Mouse (Mus musculus) c-Kit-positive CD71-negative TER-119-negative erythroid progenitor cells, embryonic 14.5 days (primary cell): ENCODE measurements around the gene Eml6.
"Not testable (repeated sequence)": the region's sequence is repeated elsewhere in the genome, so short reads cannot be mapped to it uniquely, and the experiment has no call there.

Experiments
- DNase-seq: peaks from one replicate; pipeline ENCODE4 v3.0.0-alpha.2; 2013; ENCODE audit warnings: low read depth

Gene Eml6

DNA sequence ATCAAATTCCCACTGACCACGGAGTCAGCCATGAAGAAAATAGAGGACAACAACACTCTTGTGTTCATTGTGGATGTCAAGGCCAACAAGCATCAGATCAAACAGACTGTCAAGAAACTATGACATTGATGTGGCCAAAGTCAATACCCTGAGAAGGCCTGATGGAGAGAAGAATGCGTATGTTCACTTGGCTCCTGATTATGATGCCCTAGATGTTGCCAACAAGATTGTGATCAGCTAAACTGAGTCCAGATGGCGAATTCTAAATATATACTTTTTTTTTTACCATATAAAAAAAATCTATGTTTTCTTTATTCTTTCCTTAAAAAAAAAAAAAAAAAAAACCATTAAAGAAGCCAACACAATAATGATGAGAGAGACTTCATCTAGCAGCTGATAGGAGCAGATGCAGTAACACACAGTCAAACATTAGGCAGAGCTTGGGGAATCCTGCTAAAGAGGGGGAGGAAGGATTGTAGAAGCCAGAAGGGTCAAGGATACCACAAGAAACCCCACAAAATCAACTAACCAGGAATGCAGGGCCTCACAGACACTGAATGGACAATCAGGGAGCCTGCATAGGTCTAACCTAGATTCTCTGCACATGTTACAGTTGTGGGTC lies 185.1 kb downstream of the Eml6 start:
- DNase-seq = no peak

DNA sequence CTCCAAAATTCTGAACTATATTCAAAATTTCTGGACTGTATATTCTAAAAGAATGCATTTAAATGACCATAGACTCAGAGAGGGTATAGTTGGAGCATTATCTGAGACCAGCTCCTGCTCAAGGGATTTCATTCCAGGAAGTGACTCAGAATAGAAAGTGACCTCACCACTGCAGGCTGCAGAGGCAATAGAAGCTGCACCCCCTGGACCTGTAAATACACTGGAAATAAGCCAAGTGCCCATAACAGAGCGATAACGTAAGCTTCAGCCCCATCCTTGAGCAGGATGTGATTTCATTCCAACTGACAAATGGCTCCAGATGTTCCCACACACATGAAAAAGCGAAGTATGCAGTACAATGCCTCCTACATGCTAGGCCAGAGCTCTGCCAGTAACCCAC lies 186.1 kb downstream of the Eml6 start:
- no peak for DNase-seq

DNA sequence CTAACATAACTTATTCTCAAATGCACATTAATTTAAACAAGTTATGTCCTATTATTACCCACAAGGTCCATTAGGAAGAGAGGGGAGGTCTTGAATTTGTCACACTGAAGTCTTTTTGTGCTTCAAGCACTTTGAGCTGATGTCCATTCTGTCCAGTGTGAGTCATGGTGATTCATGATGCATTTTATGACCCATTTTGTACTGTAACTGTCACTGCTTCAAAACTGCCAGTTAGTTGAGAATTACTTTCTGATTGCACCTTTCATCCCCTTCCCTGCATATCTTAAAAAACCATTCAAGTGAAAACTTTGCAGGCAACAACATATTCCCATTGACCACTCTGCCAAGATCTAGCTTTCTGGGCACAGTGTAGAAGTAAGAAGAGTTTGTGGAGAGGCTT lies 188.8 kb downstream of the Eml6 start:
- DNase-seq = no peak

DNA sequence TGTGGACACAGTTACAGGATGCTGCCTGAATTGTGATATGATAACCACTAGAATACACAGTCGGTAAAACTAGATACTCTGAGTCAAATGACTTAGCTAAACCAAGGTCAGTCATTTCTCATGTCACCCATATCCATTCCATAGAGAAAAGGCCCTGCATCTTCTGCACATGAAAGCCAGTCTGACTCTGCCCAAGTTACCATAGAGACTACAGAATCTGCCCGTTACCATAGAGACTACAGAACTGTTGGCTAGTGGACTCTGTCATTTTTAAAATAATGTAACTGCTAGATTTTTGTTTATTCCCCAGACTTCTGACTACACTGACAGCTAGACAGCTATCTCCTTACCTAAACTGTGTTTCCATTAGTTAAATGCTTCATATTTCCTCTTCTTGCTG lies 198.1 kb downstream of the Eml6 start:
- no peak for DNase-seq

DNA sequence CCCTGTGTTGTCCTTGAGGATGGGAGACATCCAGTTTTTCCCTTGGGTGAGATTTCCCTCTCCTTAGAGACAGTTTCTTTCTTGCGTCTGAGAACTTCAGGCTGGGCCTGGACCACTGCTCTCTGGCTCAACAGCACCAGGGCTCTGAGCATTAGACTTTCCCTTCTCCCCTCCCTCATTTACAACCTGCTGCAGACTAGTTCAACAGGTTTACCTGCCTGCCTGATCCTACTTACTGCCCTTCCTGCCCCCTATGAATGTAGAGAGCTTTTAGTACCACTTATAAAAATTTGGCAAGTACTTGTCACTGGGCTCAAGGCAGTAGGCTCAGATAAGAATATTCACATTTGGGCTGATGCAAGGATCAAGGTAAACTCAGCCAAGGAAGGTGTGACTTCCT lies 199.8 kb downstream of the Eml6 start:
- DNase-seq = no peak

DNA sequence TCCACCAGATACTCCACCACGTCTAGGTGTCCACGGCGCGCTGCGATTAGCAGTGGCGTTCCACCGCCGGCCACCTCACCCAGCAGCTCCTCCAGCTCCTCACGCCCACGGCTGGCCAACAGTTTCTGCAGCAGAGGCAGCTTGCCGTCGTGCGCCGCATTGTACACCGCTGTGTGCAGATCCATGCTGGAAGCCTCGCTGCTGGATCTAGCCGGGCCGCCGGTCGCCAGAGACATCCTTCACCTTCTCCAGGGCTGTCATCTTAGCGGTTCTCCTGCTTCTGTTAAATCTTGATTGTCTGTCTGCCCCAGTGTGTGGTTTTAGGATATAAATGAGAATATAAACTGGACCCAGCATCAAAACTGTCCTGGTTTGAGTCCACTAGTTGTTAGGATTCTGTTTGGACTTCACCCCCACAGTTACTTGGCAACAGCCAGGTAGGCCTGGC lies 200.5 kb downstream of the Eml6 start, which contains the start of gene 4931440F15Rik:
TSS of gene 4931440F15Rik (minus strand) at position 398 of the 448 bp plus-strand sequence.
- DNase-seq = not testable (repeated sequence)

DNA sequence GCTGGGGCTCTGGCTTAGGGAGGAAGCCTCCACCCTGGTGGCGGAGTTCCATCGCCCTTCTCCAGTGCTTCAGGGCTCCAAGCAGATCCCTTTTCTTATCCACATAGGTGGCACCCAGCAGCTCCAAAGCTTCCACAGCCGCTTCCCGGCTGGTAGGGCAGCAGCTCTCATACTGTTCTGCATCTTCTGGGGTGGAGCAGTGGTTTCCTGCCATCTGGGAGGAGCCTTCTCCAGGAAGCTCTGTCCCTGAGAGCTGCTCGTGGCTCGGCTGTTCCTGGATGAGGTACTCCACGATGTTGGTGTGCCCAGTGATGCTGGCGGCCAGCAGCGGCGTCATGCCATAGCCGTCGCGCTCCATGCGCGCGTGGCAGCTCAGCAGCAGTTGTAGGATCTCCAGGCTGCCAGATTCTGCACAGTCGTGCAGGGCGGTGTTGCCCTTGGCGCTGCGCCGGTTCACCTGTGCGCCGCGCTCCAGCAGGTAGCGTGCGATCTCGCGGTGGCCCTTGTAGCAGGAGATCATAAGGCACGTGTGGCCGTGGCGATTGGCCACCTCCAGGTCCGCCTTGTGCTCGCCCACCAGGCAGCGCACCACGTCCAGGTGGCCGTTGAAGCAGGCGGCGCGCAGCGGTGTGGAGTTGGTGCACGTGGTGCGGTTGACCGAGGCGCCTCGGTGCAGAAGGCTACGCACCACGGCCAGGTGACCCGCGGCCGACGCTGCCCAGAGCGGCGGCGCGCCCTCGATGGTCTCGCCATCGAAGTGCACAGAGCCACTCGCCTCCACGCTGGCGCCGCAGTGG lies 201.2 kb downstream of the Eml6 start:
- DNase-seq = not testable (repeated sequence)

DNA sequence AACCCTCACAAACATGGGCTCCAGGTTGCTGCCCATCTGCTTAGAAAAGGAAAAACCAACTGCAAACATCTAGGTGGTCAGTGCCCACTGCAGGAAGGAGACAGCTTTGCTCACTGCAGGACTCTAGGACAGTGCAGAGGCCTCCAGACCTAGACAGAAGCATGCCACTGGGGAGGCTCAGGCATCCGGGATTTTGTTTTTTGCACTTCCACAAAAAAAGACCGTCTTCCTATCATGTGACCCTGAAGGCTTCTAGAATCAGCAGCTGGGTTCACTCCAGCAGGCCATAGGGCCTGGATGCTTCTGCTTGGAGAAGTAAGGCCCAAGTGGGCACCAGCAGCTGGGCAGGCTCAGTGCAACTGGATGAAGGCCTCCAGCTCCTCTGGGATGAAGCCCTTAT lies 202.7 kb downstream of the Eml6 start:
- no peak for DNase-seq

DNA sequence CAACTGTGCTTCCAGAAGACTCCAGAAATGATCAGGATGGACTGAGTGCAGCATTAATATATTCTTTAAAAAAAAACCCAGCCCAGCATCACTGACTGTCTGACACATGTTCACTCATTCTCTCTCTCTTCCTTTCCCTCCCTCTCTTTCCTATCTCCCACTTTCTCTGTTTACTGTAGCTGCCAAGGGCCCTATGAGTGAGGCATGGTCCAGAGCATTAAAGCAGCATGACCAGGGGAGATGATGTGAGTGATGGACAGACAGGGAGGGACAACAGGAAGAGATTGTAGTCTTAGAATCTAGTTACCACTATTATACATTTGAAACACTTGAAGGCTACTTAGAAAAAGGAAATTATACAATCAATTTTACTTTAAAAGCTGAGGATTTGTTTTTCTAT lies 210.2 kb downstream of the Eml6 start:
- DNase-seq = no peak

DNA sequence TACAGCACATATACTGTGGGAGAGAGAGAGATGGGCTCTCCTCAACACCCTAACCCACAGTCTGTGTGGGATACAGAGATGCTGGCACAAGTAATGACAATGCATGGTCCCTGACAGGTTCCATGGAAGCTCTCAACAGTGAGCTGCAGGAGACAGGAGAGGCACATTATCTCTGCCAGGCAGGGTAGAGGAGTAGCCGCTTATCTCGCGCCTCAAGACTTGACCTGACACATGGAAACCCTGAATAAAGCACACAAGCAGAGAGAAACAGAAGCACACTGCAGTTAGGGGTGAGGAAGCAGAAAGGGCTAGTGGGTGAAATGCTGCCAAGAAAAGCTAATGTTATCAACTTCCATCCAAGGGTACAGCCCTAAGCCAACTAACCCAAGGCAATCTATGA lies 210.6 kb downstream of the Eml6 start:
- DNase-seq = no peak

DNA sequence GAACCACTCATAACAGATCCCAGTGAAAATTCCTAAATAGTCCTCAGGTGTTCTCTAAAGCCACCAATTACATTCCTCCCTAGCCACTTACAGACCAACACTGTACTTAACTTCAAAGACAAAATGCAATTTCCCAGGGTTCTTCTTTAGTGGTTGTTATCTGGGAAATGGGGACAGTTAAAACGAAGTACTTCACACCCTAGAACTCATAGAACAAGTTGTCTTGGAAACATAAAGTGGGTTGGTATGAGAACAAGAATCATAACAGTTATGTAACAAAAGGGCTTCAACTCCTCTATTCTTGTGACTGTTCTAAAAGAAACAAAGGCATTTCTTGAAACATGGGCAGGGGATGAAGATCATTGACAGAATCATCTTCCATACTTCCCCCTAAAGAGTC lies 212.6 kb downstream of the Eml6 start:
- DNase-seq = no peak

DNA sequence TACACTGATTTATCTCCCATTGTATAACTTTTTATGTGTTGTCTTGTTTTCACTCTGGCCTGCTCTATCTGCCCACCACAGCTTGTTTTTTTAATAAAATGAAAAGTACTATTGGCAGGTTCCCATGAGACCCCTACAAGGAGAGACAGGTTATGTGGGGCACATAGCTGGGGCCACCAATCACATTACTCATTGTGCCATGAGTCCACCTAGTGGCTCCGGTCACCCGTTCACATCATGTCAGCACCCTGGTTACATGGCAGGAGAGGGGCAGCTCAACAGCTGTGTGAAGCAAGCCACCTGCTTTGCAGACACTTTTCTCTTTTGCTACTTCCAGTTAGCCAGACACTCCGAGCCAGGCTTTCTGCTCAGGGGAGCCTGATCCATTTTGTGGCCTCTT lies 213.4 kb downstream of the Eml6 start:
- DNase-seq = no peak

DNA sequence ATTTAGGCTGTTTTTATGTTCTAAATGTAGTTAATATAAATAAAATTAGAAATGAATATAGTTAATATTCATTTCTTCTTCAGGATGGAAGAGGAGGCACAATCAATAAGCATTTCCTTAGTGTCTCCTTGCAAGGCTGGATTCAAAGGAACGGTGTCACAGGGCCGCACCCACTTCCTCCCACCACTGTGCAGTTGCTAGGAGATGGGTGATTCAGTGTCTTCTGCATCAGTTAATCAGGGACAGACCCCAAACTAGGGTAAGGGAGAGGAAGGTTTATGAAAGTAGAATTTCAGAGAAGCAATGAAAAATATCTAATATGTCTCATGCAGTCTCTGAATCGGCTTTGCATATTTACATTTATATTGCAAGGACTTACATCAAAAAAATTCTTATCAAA lies 215.5 kb downstream of the Eml6 start:
- DNase-seq = no peak

DNA sequence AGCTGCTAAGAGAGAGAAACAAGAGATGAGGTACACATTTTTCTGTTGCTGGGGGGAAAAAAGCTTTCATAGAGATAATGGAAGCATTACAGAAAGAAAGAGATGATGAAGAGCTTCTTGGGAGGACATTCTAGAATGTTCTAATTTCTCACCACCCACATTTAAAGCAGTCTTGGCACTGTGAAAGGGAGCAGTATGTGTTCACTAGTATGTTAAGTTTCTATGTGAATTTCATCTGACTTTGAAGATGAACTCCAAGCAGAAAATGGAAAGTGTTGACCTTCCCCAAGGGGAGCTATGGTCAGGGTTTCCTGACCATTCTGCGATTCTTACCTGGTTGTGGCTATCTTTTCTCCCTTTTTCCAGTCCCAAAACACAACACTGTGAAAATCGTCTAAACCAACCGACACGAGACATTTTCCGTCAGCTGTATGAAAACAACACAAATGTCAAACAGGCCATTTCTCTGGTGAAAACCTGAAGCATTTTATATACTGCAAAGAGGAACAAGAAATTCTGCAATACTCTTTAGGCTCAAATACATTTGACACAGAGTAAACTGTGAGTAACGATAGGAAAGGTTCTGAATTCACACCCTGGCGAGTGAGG lies 216.7 kb downstream of the Eml6 start:
- no peak for DNase-seq

DNA sequence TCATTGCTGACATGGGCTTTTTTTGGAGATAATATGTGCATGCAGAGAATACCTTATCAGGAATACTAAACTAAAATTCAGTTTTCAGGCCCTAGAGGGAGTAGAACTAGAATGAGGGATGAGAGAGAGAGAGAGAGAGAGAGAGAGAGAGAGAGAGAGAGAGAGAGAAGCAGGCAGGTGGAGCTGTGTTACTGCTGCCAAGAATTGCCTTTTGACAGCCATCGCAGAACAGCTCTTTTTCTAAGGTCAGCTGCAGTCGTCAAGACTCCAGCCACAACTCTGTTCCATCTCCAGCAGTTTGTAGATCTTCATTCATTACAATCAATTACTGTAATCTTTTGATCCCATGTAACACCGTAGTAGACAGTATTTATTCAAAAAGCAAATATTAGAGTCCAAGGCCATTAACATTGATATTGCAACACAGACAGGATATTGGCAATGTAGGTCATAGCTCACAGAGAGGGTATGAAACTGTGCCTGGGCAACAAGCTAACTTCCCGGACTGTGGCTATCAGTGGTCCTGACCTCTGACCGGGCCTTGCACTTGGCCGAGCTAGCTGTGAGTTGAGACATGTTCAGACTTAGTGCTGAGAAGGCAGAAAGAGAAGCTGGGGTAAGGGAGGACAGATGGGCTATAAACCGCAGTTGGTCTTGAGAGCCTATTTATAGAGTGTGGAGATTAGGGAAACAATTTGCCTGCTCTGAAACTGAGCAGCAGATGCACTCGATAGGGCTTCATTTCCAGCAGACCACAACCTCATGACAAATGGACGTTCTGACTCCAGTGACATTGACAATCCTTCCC lies 217.5 kb downstream of the Eml6 start:
- DNase-seq = no peak

DNA sequence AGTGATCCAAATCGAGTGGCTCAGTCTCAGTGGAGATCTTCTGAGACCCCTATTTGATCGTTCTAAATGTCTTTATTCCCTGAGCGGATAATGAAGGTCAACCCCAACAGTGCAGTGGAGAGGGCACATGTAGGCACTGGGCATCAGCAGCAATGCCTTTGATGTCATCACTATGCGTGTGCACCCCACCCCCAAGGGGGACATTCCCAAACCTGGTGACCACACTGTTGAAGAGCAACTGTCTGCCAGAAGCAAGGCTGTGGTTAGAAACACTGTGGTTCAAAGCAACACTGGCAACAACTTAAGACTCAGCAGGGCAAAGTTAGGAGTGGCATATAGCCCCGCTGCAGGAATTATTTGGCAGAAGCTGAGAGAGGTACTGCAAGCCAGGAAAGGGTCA lies 218.5 kb downstream of the Eml6 start:
- no peak for DNase-seq

DNA sequence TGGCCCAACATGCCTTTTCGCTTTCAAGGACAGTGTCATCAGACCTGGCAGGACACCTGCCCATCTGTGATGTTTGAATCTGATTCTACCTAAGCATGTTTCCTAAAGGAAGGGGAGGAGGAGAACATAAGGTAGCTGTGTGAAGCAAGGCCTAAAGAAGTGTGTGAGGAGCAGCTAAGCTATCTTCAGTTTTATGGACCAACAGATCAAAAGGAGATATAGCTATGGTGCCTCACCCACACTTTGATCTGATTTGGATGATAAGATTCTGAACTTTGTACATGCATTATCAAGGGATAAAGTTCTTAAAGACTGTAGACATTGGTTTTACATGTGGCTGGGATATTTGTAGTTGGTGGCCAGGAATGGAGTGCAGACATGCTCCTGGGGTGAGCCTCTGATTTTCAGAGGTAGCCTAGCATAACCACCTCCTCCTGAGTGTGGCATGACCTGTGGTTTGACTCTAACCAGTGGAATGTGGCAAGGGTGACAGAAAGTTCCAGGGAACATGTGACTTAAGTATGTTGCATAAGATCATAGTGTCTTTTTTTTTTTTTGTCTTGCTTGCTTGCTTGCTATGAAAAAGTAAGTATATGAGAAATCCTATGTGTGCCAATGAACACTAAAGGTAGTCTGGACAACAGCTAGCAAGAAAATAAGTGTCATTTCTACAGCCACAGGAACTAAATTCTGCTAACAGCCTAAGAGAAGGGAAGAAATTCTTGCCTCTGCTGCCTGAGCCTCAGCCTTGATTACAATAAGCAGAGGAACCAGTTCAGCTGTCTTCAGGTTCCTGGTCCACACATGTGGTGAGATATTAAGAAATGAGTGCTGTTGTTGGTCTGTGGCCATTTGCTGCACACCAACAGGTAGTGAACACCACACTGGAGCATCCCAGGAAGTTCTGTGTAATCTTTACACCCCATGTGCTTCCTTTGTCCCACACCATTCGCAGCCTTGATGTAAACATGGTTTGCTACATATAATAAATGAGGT lies 224.1 kb downstream of the Eml6 start:
- no peak for DNase-seq

DNA sequence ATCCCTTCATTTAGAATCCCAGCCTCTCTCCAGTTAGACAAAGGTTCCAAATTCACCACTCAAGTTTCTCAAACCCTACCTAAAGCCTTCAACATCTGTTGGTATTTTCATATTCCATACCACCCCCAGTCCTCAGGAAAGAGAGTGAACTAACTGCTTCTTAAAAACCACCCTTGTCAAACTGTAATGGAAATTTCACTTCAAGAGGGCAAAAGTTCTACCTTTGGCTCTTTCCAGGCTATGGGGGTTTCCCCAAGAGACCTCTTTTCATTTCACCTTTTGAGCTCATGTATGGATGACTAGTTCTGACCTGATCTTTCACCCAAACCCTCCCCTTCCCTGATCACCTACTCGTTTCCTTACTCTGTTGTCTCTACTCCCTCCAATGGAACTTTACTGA lies 226.0 kb downstream of the Eml6 start:
- DNase-seq = no peak

DNA sequence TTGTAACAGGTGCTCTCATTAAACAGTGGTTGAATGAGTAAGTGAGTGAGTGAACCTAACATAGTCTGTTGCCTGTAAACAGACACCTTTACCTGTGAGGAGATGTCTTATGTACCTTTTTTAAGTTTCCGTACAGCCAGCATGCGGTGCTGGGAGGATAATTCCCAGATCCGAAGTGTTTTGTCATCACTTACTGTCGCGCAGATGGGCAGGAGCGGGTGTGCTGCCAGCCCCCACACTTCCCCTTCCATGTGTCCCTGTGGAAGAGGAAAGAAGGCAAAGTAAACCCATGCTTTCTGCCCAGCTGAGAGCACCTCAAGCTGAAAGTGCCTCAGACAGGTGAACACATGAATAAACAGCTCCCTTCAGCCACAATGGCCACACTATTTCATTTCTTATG lies 230.7 kb downstream of the Eml6 start:
- DNase-seq = no peak

DNA sequence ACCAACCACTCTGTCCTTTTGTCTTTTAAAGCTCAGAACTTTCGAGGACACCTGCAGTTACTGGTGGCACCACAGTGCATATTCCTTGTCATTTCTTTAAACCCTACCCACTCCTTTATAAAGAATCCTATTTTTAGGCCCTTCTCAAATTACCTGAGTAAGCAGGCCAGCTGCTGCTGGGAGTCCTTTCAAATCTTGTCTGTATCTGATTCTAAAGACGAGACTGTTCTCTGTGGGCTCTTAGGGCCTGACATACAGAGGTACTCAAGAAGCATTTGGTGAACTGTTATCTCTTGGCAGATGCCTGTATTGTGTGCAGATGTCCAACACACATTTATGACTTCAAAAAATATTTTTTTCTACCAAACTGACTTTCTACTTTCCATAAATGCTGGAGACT lies 231.4 kb downstream of the Eml6 start:
- DNase-seq = no peak

DNA sequence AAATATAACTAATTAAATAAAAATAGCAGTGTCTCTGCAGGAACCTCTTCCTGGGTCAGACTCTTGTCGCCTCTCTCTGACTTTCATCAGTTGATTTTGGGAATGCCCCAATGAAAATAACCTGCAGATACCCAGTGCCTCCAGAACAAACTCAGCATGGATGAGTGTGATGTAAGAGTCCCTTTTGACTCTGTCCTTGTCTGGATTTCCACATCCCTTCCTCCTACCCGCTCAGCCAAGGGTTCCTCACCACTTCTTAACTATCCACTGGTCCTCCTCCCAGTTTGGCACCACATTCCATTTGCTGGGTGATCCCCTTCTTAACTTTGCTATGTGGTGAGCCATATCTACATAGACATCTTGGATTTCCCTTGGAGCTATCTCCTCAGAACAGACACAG lies 235.0 kb downstream of the Eml6 start:
- no peak for DNase-seq
